Mouse (Mus musculus): ENCODE data around the gene Wdr74. TPM values are rescaled to one million over a fixed set of nuclear protein-coding genes. Genes with fewer than 3 reads are reported as not detected.

The Wdr74 gene
- polyA plus RNA-seq (2015; fragmentation: Nextera tagmentation; extraction: Ambion mirVana) = 71.3 and 77.7 TPM in 2 replicates

GRCm38 (mm10) chr19:8735389-8736159, at the start of gene Wdr74:
Wdr74 (plus strand) TSS chr19:8735827.
- Histone ChIP-seq H3K4me3 (replicated peaks; ENCODE audit: low read depth, low read length) (peak within 1 kb of the TSS; percentile 88), H3K27me3 (ENCODE audit: insufficient read depth, low read length) (no peaks in the 10 kb centered on the region), H3K36me3 (ENCODE audit: insufficient read depth, low read length) (peaks cover 15% of the 10 kb centered on the region), H3K4me2 (ENCODE audit: low read length) (peak within 1 kb of the TSS; percentile 91), H3K9ac (ENCODE audit: low read depth, low read length) (peak within 1 kb of the TSS; percentile 77), H3K9me3 (replicated peaks; ENCODE audit: low read length) (no peaks in the 10 kb centered on the region), H3K4me1 (replicated peaks; ENCODE audit: insufficient read depth, low read length) (peaks cover 3% of the 10 kb centered on the region; the same call in 1 of the 2 replicates), H3K27ac (peak within 1 kb of the TSS; percentile 26)
- DNase-seq (ENCODE audit: low spot score) = peak; percentile 90
- WGBS = under 1% methylated on average over 27 of the region's 32 CpGs
- ATAC-seq (replicated peaks; ENCODE audit: low FRiP score, low read depth) = peak; percentile 89
- TF ChIP-seq CTCF (IDR thresholded peaks at IDR 0.05; ENCODE audit: low read depth) = no peak

GRCm38 (mm10) chr19:8691871-8692539, 43.6 kb upstream of the Wdr74 start:
- no peak for ATAC-seq (replicated peaks; ENCODE audit: low FRiP score, low read depth)
- Histone ChIP-seq H3K9me3 (replicated peaks; ENCODE audit: low read length) (no peaks in the 10 kb centered on the region), H3K27ac (no peak overlapping the region), H3K4me1 (replicated peaks; ENCODE audit: insufficient read depth, low read length) (no peaks in the 10 kb centered on the region), H3K27me3 (ENCODE audit: insufficient read depth, low read length) (no peaks in the 10 kb centered on the region), H3K4me2 (ENCODE audit: low read length) (no peak overlapping the region), H3K4me3 (replicated peaks; ENCODE audit: low read depth, low read length) (no peak overlapping the region), H3K36me3 (ENCODE audit: insufficient read depth, low read length) (no peaks in the 10 kb centered on the region), H3K9ac (ENCODE audit: low read depth, low read length) (no peak overlapping the region)
- 58% methylated on average over 9 of the region's 9 CpGs for WGBS
- no peak for TF ChIP-seq CTCF (IDR thresholded peaks at IDR 0.05; ENCODE audit: low read depth)
- DNase-seq (ENCODE audit: low spot score) = no peak

GRCm38 (mm10) chr19:8692740-8693139, 42.9 kb upstream of the Wdr74 start:
- Histone ChIP-seq H3K9ac (ENCODE audit: low read depth, low read length) (no peak overlapping the region), H3K27me3 (ENCODE audit: insufficient read depth, low read length) (no peaks in the 10 kb centered on the region), H3K4me1 (replicated peaks; ENCODE audit: insufficient read depth, low read length) (no peaks in the 10 kb centered on the region), H3K4me2 (ENCODE audit: low read length) (no peak overlapping the region), H3K4me3 (replicated peaks; ENCODE audit: low read depth, low read length) (no peak overlapping the region), H3K27ac (no peak overlapping the region), H3K36me3 (ENCODE audit: insufficient read depth, low read length) (no peaks in the 10 kb centered on the region), H3K9me3 (replicated peaks; ENCODE audit: low read length) (no peaks in the 10 kb centered on the region)
- DNase-seq (ENCODE audit: low spot score) (no peak), ATAC-seq (replicated peaks; ENCODE audit: low FRiP score, low read depth) (no peak)
- TF ChIP-seq CTCF (IDR thresholded peaks at IDR 0.05; ENCODE audit: low read depth) = no peak
- 75% methylated on average over 5 of the region's 5 CpGs for WGBS

GRCm38 (mm10) chr19:8695330-8695729, 40.3 kb upstream of the Wdr74 start:
- no peaks in the 10 kb centered on the region for H3K27me3 ChIP-seq (ENCODE audit: insufficient read depth, low read length)
- H3K9ac ChIP-seq (ENCODE audit: low read depth, low read length) = no peak overlapping the region
- no peaks in the 10 kb centered on the region for H3K4me1 ChIP-seq (replicated peaks; ENCODE audit: insufficient read depth, low read length)
- peak; percentile 29 for DNase-seq (ENCODE audit: low spot score)
- H3K36me3 ChIP-seq (ENCODE audit: insufficient read depth, low read length) = no peaks in the 10 kb centered on the region
- TF ChIP-seq CTCF (IDR thresholded peaks at IDR 0.05; ENCODE audit: low read depth) = peak; percentile 62
- peak; percentile 62 for ATAC-seq (replicated peaks; ENCODE audit: low FRiP score, low read depth)
- no peak overlapping the region for H3K27ac ChIP-seq
- H3K9me3 ChIP-seq (replicated peaks; ENCODE audit: low read length) = no peaks in the 10 kb centered on the region
- H3K4me2 ChIP-seq (ENCODE audit: low read length) = no peak overlapping the region
- 51% methylated on average over 6 of the region's 6 CpGs for WGBS
- H3K4me3 ChIP-seq (replicated peaks; ENCODE audit: low read depth, low read length) = no peak overlapping the region

- WGBS = 79% methylated on average over 9 of the region's 9 CpGs
- no peak overlapping the region for H3K4me3 ChIP-seq (replicated peaks; ENCODE audit: low read depth, low read length)
Measured at GRCm38 (mm10) chr19:8699652-8700051, 36.0 kb upstream of the Wdr74 start.

GRCm38 (mm10) chr19:8702458-8702857, 33.2 kb upstream of the Wdr74 start:
- Histone ChIP-seq H3K4me1 (replicated peaks; ENCODE audit: insufficient read depth, low read length) (peaks cover 3% of the 10 kb centered on the region; the same call in 1 of the 2 replicates), H3K36me3 (ENCODE audit: insufficient read depth, low read length) (peaks cover 8% of the 10 kb centered on the region), H3K4me2 (ENCODE audit: low read length) (no peak overlapping the region), H3K9ac (ENCODE audit: low read depth, low read length) (no peak overlapping the region), H3K4me3 (replicated peaks; ENCODE audit: low read depth, low read length) (no peak overlapping the region), H3K9me3 (replicated peaks; ENCODE audit: low read length) (no peaks in the 10 kb centered on the region), H3K27ac (peak overlapping the region; percentile 50; the same call in 1 of the 2 replicates), H3K27me3 (ENCODE audit: insufficient read depth, low read length) (no peaks in the 10 kb centered on the region)
- 0 out of 2 replicates have a peak, but pooled peaks have one; percentile 39 for ATAC-seq (replicated peaks; ENCODE audit: low FRiP score, low read depth)
- peak; percentile 45 for DNase-seq (ENCODE audit: low spot score)
- WGBS = 40% methylated on average over 3 of the region's 3 CpGs
- TF ChIP-seq CTCF (IDR thresholded peaks at IDR 0.05; ENCODE audit: low read depth) = peak; percentile 33; the same call in 1 of the 2 replicates

More at GRCm38 (mm10) chr19:8699652-8700051, 36.0 kb upstream of the Wdr74 start:
- ATAC-seq (replicated peaks; ENCODE audit: low FRiP score, low read depth) (no peak), DNase-seq (ENCODE audit: low spot score) (no peak)
- Histone ChIP-seq H3K9ac (ENCODE audit: low read depth, low read length) (no peak overlapping the region), H3K27me3 (ENCODE audit: insufficient read depth, low read length) (no peaks in the 10 kb centered on the region), H3K9me3 (replicated peaks; ENCODE audit: low read length) (no peaks in the 10 kb centered on the region), H3K4me2 (ENCODE audit: low read length) (no peak overlapping the region), H3K27ac (no peak overlapping the region), H3K36me3 (ENCODE audit: insufficient read depth, low read length) (no peaks in the 10 kb centered on the region), H3K4me1 (replicated peaks; ENCODE audit: insufficient read depth, low read length) (peaks cover 3% of the 10 kb centered on the region; the same call in 1 of the 2 replicates)
- TF ChIP-seq CTCF (IDR thresholded peaks at IDR 0.05; ENCODE audit: low read depth) = 0 out of 2 replicates have a peak, but pooled peaks have one; percentile 22

Data from kidney, postnatal 0 days (tissue).